Mouse (Mus musculus): ENCODE measurements around the gene Pagr1b. TPM values are rescaled to one million over a fixed set of nuclear protein-coding genes. Genes with fewer than 3 reads are reported as not detected.

Gene Pagr1b
- polyA plus RNA-seq, 1 experiment from 2014 or later, result 0.32 TPM

GRCm38 (mm10) chr7:126963548-126964286, 52.6 kb downstream of the Pagr1b start:
- peaks cover 34% of the 10 kb centered on the region for H3K27me3 ChIP-seq
- H3K4me3 ChIP-seq, result no peak overlapping the region
- ATAC-seq (ENCODE audit: low FRiP score, low read depth), result no peak
- no peaks in the 10 kb centered on the region for H3K4me1 ChIP-seq
- no peak overlapping the region for H3K9ac ChIP-seq (replicated peaks)
- H3K4me2 ChIP-seq (replicated peaks), result peak overlapping the region; percentile 0; the same call in 1 of the 2 replicates
- 30% methylated on average over 19 of the region's 19 CpGs for WGBS
- H3K27ac ChIP-seq (replicated peaks), result no peak overlapping the region
- no peaks in the 10 kb centered on the region for H3K9me3 ChIP-seq
- H3K36me3 ChIP-seq, result peaks cover 30% of the 10 kb centered on the region

GRCm38 (mm10) chr7:126961965-126962364, 54.3 kb downstream of the Pagr1b start:
- Histone ChIP-seq H3K9me3 (no peaks in the 10 kb centered on the region), H3K27ac (replicated peaks) (no peak overlapping the region), H3K4me3 (no peak overlapping the region), H3K4me1 (no peaks in the 10 kb centered on the region), H3K9ac (replicated peaks) (no peak overlapping the region), H3K4me2 (replicated peaks) (no peak overlapping the region), H3K36me3 (peaks cover 24% of the 10 kb centered on the region), H3K27me3 (peaks cover 34% of the 10 kb centered on the region)
- WGBS, result 89% methylated on average over 4 of the region's 4 CpGs
- ATAC-seq (ENCODE audit: low FRiP score, low read depth), result no peak

- H3K4me1 ChIP-seq, result no peaks in the 10 kb centered on the region
- 88% methylated on average over 5 of the region's 5 CpGs for WGBS
- no peaks in the 10 kb centered on the region for H3K9me3 ChIP-seq
- H3K36me3 ChIP-seq, result peaks cover 24% of the 10 kb centered on the region
- no peak overlapping the region for H3K27ac ChIP-seq (replicated peaks)
- H3K9ac ChIP-seq (replicated peaks), result no peak overlapping the region
- peaks cover 34% of the 10 kb centered on the region for H3K27me3 ChIP-seq
- ATAC-seq (ENCODE audit: low FRiP score, low read depth), result no peak
- no peak overlapping the region for H3K4me2 ChIP-seq (replicated peaks)
- no peak overlapping the region for H3K4me3 ChIP-seq
Measured at GRCm38 (mm10) chr7:126961095-126961494, 55.2 kb downstream of the Pagr1b start.

- no peaks in the 10 kb centered on the region for H3K9me3 ChIP-seq
- no peak overlapping the region for H3K4me2 ChIP-seq (replicated peaks)
- no peak overlapping the region for H3K9ac ChIP-seq (replicated peaks)
- no peak overlapping the region for H3K4me3 ChIP-seq
- peaks cover 34% of the 10 kb centered on the region for H3K27me3 ChIP-seq
- peaks cover 24% of the 10 kb centered on the region for H3K36me3 ChIP-seq
- 78% methylated on average over 8 of the region's 9 CpGs for WGBS
- no peak for ATAC-seq (ENCODE audit: low FRiP score, low read depth)
- H3K4me1 ChIP-seq, result no peaks in the 10 kb centered on the region
- H3K27ac ChIP-seq (replicated peaks), result no peak overlapping the region
Measured at GRCm38 (mm10) chr7:126959780-126960179, 56.5 kb downstream of the Pagr1b start.

GRCm38 (mm10) chr7:126955125-126955524, 61.2 kb downstream of the Pagr1b start:
- Histone ChIP-seq H3K4me3 (no peak overlapping the region), H3K27ac (replicated peaks) (no peak overlapping the region), H3K4me1 (peaks cover 21% of the 10 kb centered on the region), H3K27me3 (peaks cover 32% of the 10 kb centered on the region), H3K9ac (replicated peaks) (no peak overlapping the region), H3K36me3 (peaks cover 9% of the 10 kb centered on the region; the same call in 1 of the 2 replicates), H3K9me3 (no peaks in the 10 kb centered on the region), H3K4me2 (replicated peaks) (no peak overlapping the region)
- ATAC-seq (ENCODE audit: low FRiP score, low read depth), result no peak
- 62% methylated on average over 3 of the region's 3 CpGs for WGBS

- H3K27ac ChIP-seq (replicated peaks), result no peak overlapping the region
- H3K27me3 ChIP-seq, result peaks cover 45% of the 10 kb centered on the region
- ATAC-seq (ENCODE audit: low FRiP score, low read depth), result no peak
- H3K9me3 ChIP-seq, result no peaks in the 10 kb centered on the region
- H3K36me3 ChIP-seq, result no peaks in the 10 kb centered on the region
- peak overlapping the region; percentile 68; the same call in 1 of the 2 replicates for H3K9ac ChIP-seq (replicated peaks)
- WGBS, result 2% methylated on average over 5 of the region's 8 CpGs
- H3K4me2 ChIP-seq (replicated peaks), result peak overlapping the region; percentile 98
- peak overlapping the region; percentile 51 for H3K4me3 ChIP-seq
- H3K4me1 ChIP-seq, result peaks cover 34% of the 10 kb centered on the region
Measured at GRCm38 (mm10) chr7:126952646-126953045, 63.6 kb downstream of the Pagr1b start.

- Histone ChIP-seq H3K9ac (replicated peaks) (peak overlapping the region; percentile 68), H3K36me3 (0 out of 2 replicates have a peak, but pooled peaks cover 5% of the 10 kb centered on the region), H3K4me1 (peaks cover 34% of the 10 kb centered on the region), H3K27ac (replicated peaks) (peak overlapping the region; percentile 30; the same call in 1 of the 2 replicates), H3K27me3 (peaks cover 45% of the 10 kb centered on the region), H3K4me3 (peak overlapping the region; percentile 51), H3K4me2 (replicated peaks) (peak overlapping the region; percentile 98), H3K9me3 (no peaks in the 10 kb centered on the region)
- 18% methylated on average over 4 of the region's 4 CpGs for WGBS
- no peak for ATAC-seq (ENCODE audit: low FRiP score, low read depth)
Measured at GRCm38 (mm10) chr7:126951741-126952140, 64.5 kb downstream of the Pagr1b start.

Small RNA genes lying within 50 kb of the gene (microRNA-seq; reads per million reads assigned to microRNA genes)
- gene Gm44343, result not detected

Other genes with a start within 250 kb of the Pagr1b start
- 125 and 126 TPM in 2 replicates for gene Ypel3, start 239.5 kb downstream of the Pagr1b start, polyA plus RNA-seq (2016; fragmentation: Nextera tagmentation; extraction: Ambion mirVana)
- gene Tbx6, start 235.0 kb downstream of the Pagr1b start, polyA plus RNA-seq (2016; fragmentation: Nextera tagmentation; extraction: Ambion mirVana), result 0.64 and 0.65 TPM in 2 replicates
- gene Ppp4c, start 224.0 kb downstream of the Pagr1b start, polyA plus RNA-seq (2016; fragmentation: Nextera tagmentation; extraction: Ambion mirVana), result 315 and 323 TPM in 2 replicates
- gene Fam57b, start 218.8 kb downstream of the Pagr1b start, polyA plus RNA-seq (2016; fragmentation: Nextera tagmentation; extraction: Ambion mirVana), result 19.3 and 20.0 TPM in 2 replicates
- gene 4930451I11Rik, start 184.8 kb downstream of the Pagr1b start, polyA plus RNA-seq (2016; fragmentation: Nextera tagmentation; extraction: Ambion mirVana), result not detected in 2 replicates
- 6.3 and 7.7 TPM in 2 replicates for gene Doc2a, start 169.1 kb downstream of the Pagr1b start, polyA plus RNA-seq (2016; fragmentation: Nextera tagmentation; extraction: Ambion mirVana)
- gene Hirip3, start 154.5 kb downstream of the Pagr1b start, polyA plus RNA-seq (2016; fragmentation: Nextera tagmentation; extraction: Ambion mirVana), result 43.1 and 51.6 TPM in 2 replicates
- 90.9 and 96.0 TPM in 2 replicates for gene Ino80e, start 154.1 kb downstream of the Pagr1b start, polyA plus RNA-seq (2016; fragmentation: Nextera tagmentation; extraction: Ambion mirVana)
- gene Taok2, start 131.8 kb downstream of the Pagr1b start, polyA plus RNA-seq (2016; fragmentation: Nextera tagmentation; extraction: Ambion mirVana), result 68.3 and 71.0 TPM in 2 replicates
- 32.7 and 36.5 TPM in 2 replicates for gene Tmem219, start 93.6 kb downstream of the Pagr1b start, polyA plus RNA-seq (2016; fragmentation: Nextera tagmentation; extraction: Ambion mirVana)
- gene Kctd13, start 87.6 kb downstream of the Pagr1b start, polyA plus RNA-seq (2016; fragmentation: Nextera tagmentation; extraction: Ambion mirVana), result 50.5 and 53.7 TPM in 2 replicates
- 1.6 and 2.7 TPM in 2 replicates for gene Asphd1, start 66.9 kb downstream of the Pagr1b start, polyA plus RNA-seq (2016; fragmentation: Nextera tagmentation; extraction: Ambion mirVana)
- gene Sez6l2, start 65.9 kb downstream of the Pagr1b start, polyA plus RNA-seq (2016; fragmentation: Nextera tagmentation; extraction: Ambion mirVana), result 13.8 and 16.9 TPM in 2 replicates
- gene Cdipt, start 40.6 kb downstream of the Pagr1b start, polyA plus RNA-seq (2016; fragmentation: Nextera tagmentation; extraction: Ambion mirVana), result 81.1 and 87.2 TPM in 2 replicates
- gene Cdiptos, start 40.4 kb downstream of the Pagr1b start, polyA plus RNA-seq (2016; fragmentation: Nextera tagmentation; extraction: Ambion mirVana), result 1.0 and 1.3 TPM in 2 replicates
- 5.0 and 5.8 TPM in 2 replicates for gene Mvp, start 1.9 kb downstream of the Pagr1b start, polyA plus RNA-seq (2016; fragmentation: Nextera tagmentation; extraction: Ambion mirVana)
- 53.1 and 65.0 TPM in 2 replicates for gene Pagr1a, start 868 bp upstream of the Pagr1b start, polyA plus RNA-seq (2016; fragmentation: Nextera tagmentation; extraction: Ambion mirVana)
- gene Gm42742, start 4.6 kb upstream of the Pagr1b start, polyA plus RNA-seq (2016; fragmentation: Nextera tagmentation; extraction: Ambion mirVana), result 56.8 and 66.8 TPM in 2 replicates
- gene Prrt2, start 4.7 kb upstream of the Pagr1b start, polyA plus RNA-seq (2016; fragmentation: Nextera tagmentation; extraction: Ambion mirVana), result 4.3 and 5.5 TPM in 2 replicates
- 118 and 133 TPM in 2 replicates for gene Maz, start 10.6 kb upstream of the Pagr1b start, polyA plus RNA-seq (2016; fragmentation: Nextera tagmentation; extraction: Ambion mirVana)
- 129 and 136 TPM in 2 replicates for gene Kif22, start 26.0 kb upstream of the Pagr1b start, polyA plus RNA-seq (2016; fragmentation: Nextera tagmentation; extraction: Ambion mirVana)
- not detected in 2 replicates for gene Zg16, start 70.8 kb upstream of the Pagr1b start, polyA plus RNA-seq (2016; fragmentation: Nextera tagmentation; extraction: Ambion mirVana)
- 1.1 and 1.5 TPM in 2 replicates for gene AI467606, start 74.9 kb upstream of the Pagr1b start, polyA plus RNA-seq (2016; fragmentation: Nextera tagmentation; extraction: Ambion mirVana)
- gene Qprt, start 105.7 kb upstream of the Pagr1b start, polyA plus RNA-seq (2016; fragmentation: Nextera tagmentation; extraction: Ambion mirVana), result 2.5 and 4.2 TPM in 2 replicates
- 0.10 and 0.13 TPM in 2 replicates for gene Spn, start 121.3 kb upstream of the Pagr1b start, polyA plus RNA-seq (2016; fragmentation: Nextera tagmentation; extraction: Ambion mirVana)
- 98.9 and 103 TPM in 2 replicates for gene Cd2bp2, start 179.6 kb upstream of the Pagr1b start, polyA plus RNA-seq (2016; fragmentation: Nextera tagmentation; extraction: Ambion mirVana)
- gene Tbc1d10b, start 192.0 kb upstream of the Pagr1b start, polyA plus RNA-seq (2016; fragmentation: Nextera tagmentation; extraction: Ambion mirVana), result 42.9 and 44.4 TPM in 2 replicates
- 12.6 and 13.1 TPM in 2 replicates for gene Mylpf, start 192.4 kb upstream of the Pagr1b start, polyA plus RNA-seq (2016; fragmentation: Nextera tagmentation; extraction: Ambion mirVana)
- gene Zfp553, start 216.6 kb upstream of the Pagr1b start, polyA plus RNA-seq (2016; fragmentation: Nextera tagmentation; extraction: Ambion mirVana), result 79.4 and 82.0 TPM in 2 replicates
- gene Sept1, start 216.6 kb upstream of the Pagr1b start, polyA plus RNA-seq (2016; fragmentation: Nextera tagmentation; extraction: Ambion mirVana), result 38.6 and 41.1 TPM in 2 replicates
- 55.0 and 62.0 TPM in 2 replicates for gene Zfp771, start 227.8 kb upstream of the Pagr1b start, polyA plus RNA-seq (2016; fragmentation: Nextera tagmentation; extraction: Ambion mirVana)
- 165 and 174 TPM in 2 replicates for gene Dctpp1, start 244.2 kb upstream of the Pagr1b start, polyA plus RNA-seq (2016; fragmentation: Nextera tagmentation; extraction: Ambion mirVana)

Measured in midbrain, embryonic 12.5 days (tissue).